Mouse (Mus musculus) T-helper 2 cell (primary cell): Measurements from ENCODE around the gene Capn2.

Experiments
- in situ Hi-C: fragments of 300-600 bp; cut with MboI, MseI; formaldehyde crosslinking; loops from one replicate; pipeline ENCODE4 v1.15.1; 2025; ENCODE audit warnings: high pct_unique_total_duplicates

The Capn2 gene

GRCm38 (mm10) chr1:182516758-182517676, at the start of gene Capn2:
TSS of gene Capn2 (minus strand) at chr1:182517608.
- in situ Hi-C loops = loop anchor here (25.0 kb wide), 1 partner anchor 1680 kb away; no protein-coding TSS in a partner anchor

GRCm38 (mm10) chr1:182565351-182565835, 48.0 kb upstream of the Capn2 start:
- in situ Hi-C loops = no loop called here

- in situ Hi-C loops = no loop called here
These were observed 47.2 kb upstream of the Capn2 start, which contains the start of gene Capn8 for GRCm38 (mm10) chr1:182564408-182565120. TSS of gene Capn8 (plus strand) at chr1:182565007.

- in situ Hi-C loops = no loop called here
These were observed 45.4 kb upstream of the Capn2 start for GRCm38 (mm10) chr1:182562576-182563370.

GRCm38 (mm10) chr1:182561945-182562514, 44.6 kb upstream of the Capn2 start:
- in situ Hi-C loops = no loop called here

GRCm38 (mm10) chr1:182560390-182561098, 43.1 kb upstream of the Capn2 start:
- in situ Hi-C loops = no loop called here

- in situ Hi-C loops = no loop called here
These were observed 42.1 kb upstream of the Capn2 start for GRCm38 (mm10) chr1:182559530-182559929.

GRCm38 (mm10) chr1:182558271-182558670, 40.9 kb upstream of the Capn2 start:
- in situ Hi-C loops = no loop called here

GRCm38 (mm10) chr1:182553649-182554375, 36.4 kb upstream of the Capn2 start:
- in situ Hi-C loops = no loop called here

- in situ Hi-C loops = no loop called here
These were observed 33.4 kb upstream of the Capn2 start for GRCm38 (mm10) chr1:182550761-182551160.

- in situ Hi-C loops = loop anchor here (10.0 kb wide), 1 partner anchor 399 kb away; no protein-coding TSS in a partner anchor
These were observed 26.5 kb upstream of the Capn2 start for GRCm38 (mm10) chr1:182543906-182544305.

- in situ Hi-C loops = loop anchor here (10.0 kb wide), 1 partner anchor 398 kb away; no protein-coding TSS in a partner anchor
These were observed 25.7 kb upstream of the Capn2 start for GRCm38 (mm10) chr1:182543136-182543535.

- in situ Hi-C loops = loop anchor here (10.0 kb wide), 1 partner anchor 397 kb away; no protein-coding TSS in a partner anchor
These were observed 24.7 kb upstream of the Capn2 start for GRCm38 (mm10) chr1:182542110-182542509.

- in situ Hi-C loops = loop anchor here (5.0 kb wide), 1 partner anchor 47 kb away; no protein-coding TSS in a partner anchor
These were observed 21.9 kb upstream of the Capn2 start for GRCm38 (mm10) chr1:182539023-182539940.

GRCm38 (mm10) chr1:182535080-182535481, 17.7 kb upstream of the Capn2 start:
- in situ Hi-C loops = loop anchor here (5.0 kb wide), 1 partner anchor 43 kb away; no protein-coding TSS in a partner anchor

- in situ Hi-C loops = no loop called here
These were observed 16.2 kb upstream of the Capn2 start for GRCm38 (mm10) chr1:182533583-182533982.

- in situ Hi-C loops = loop anchor here (5.0 to 10.0 kb wide), 2 partner anchors 106 to 243 kb away; partner anchors contain the start of gene Degs1
These were observed 10.8 kb upstream of the Capn2 start for GRCm38 (mm10) chr1:182527921-182528858.
